ENCODE assay signal across 7 mouse cellular contexts in genomic region chr7:127477687-127478634, GRCm38 (mm10). TPM values are rescaled to one million over a fixed set of nuclear protein-coding genes. Genes with fewer than 3 reads are reported as not detected.
DNase-seq lines count a peak whose midpoint lies in the region; ATAC-seq lines count a peak whose summit lies in the region.

No protein-coding gene starts in this region.

- under 1% methylated on average over 50 of the region's 50 CpGs for WGBS in embryonic facial prominence, embryonic 12.5 days
- 0% methylated on average over 50 of the region's 50 CpGs for WGBS in limb, embryonic 11.5 days
- WGBS in midbrain, embryonic 14.5 days, result under 1% methylated on average over 50 of the region's 50 CpGs

- H3K9ac ChIP-seq in embryonic facial prominence, embryonic 12.5 days, result peak overlapping the region; percentile 98
- peak overlapping the region; percentile 90 for H3K9ac ChIP-seq in limb, embryonic 11.5 days (ENCODE audit: low read length)
- H3K9ac ChIP-seq in midbrain, embryonic 14.5 days (replicated peaks; ENCODE audit: low read length), result peak overlapping the region; percentile 94

- H3K4me1 ChIP-seq in embryonic facial prominence, embryonic 12.5 days, result peaks cover 19% of the 10 kb centered on the region
- peaks cover 19% of the 10 kb centered on the region for H3K4me1 ChIP-seq in limb, embryonic 11.5 days (ENCODE audit: control insufficient read depth, insufficient read depth, low read length)
- H3K4me1 ChIP-seq in midbrain, embryonic 14.5 days (ENCODE audit: control insufficient read depth, insufficient read depth, low read length), result peaks cover 25% of the 10 kb centered on the region

- H3K4me3 ChIP-seq in embryonic facial prominence, embryonic 12.5 days, result peak overlapping the region; percentile 96
- H3K4me3 ChIP-seq in limb, embryonic 11.5 days (ENCODE audit: low read depth, low read length), result peak overlapping the region; percentile 99
- H3K4me3 ChIP-seq in midbrain, embryonic 14.5 days (replicated peaks; ENCODE audit: low read depth, low read length), result peak overlapping the region; percentile 94

- H3K27me3 ChIP-seq in embryonic facial prominence, embryonic 12.5 days, result no peaks in the 10 kb centered on the region
- no peaks in the 10 kb centered on the region for H3K27me3 ChIP-seq in limb, embryonic 11.5 days (ENCODE audit: control insufficient read depth, insufficient read depth, low read length)
- no peaks in the 10 kb centered on the region for H3K27me3 ChIP-seq in midbrain, embryonic 14.5 days (ENCODE audit: control insufficient read depth, insufficient read depth, low read length)

- peak overlapping the region; percentile 96 for H3K27ac ChIP-seq in embryonic facial prominence, embryonic 12.5 days
- H3K27ac ChIP-seq in limb, embryonic 11.5 days (replicated peaks; ENCODE audit: low read depth, low read length), result peak overlapping the region; percentile 92
- peak overlapping the region; percentile 89 for H3K27ac ChIP-seq in midbrain, embryonic 14.5 days (replicated peaks; ENCODE audit: low read depth, low read length)

- peak; percentile 97 for DNase-seq in adrenal gland, postnatal 25 days
- DNase-seq in heart, adult 11 months, result peak; percentile 100
- DNase-seq in kidney, adult 18-20 months, result peak; percentile 99
- DNase-seq in limb, embryonic 11.5 days (ENCODE audit: low spot score), result peak; percentile 100
- DNase-seq in midbrain, embryonic 14.5 days, result peak; percentile 100
- DNase-seq in spleen, adult 18-20 months, result peak; percentile 97 to 98

- peak; percentile 95 for ATAC-seq in embryonic facial prominence, embryonic 12.5 days (ENCODE audit: insufficient number of reproducible peaks, insufficient read depth, low FRiP score, low TSS enrichment)
- peak; percentile 93 for ATAC-seq in limb, embryonic 11.5 days (ENCODE audit: insufficient number of reproducible peaks, low FRiP score, low TSS enrichment, low read depth)
- peak; percentile 93 for ATAC-seq in midbrain, embryonic 14.5 days (ENCODE audit: low FRiP score, low TSS enrichment)

- no peaks in the 10 kb centered on the region for H3K9me3 ChIP-seq in embryonic facial prominence, embryonic 12.5 days
- no peaks in the 10 kb centered on the region for H3K9me3 ChIP-seq in limb, embryonic 11.5 days (ENCODE audit: control insufficient read depth, low read length)
- no peaks in the 10 kb centered on the region for H3K9me3 ChIP-seq in midbrain, embryonic 14.5 days (ENCODE audit: control insufficient read depth, low read length)

- H3K36me3 ChIP-seq in embryonic facial prominence, embryonic 12.5 days, result peaks cover 53% of the 10 kb centered on the region
- peaks cover 29% of the 10 kb centered on the region for H3K36me3 ChIP-seq in limb, embryonic 11.5 days (ENCODE audit: control insufficient read depth, insufficient read depth, low read length)
- H3K36me3 ChIP-seq in midbrain, embryonic 14.5 days (ENCODE audit: control insufficient read depth, insufficient read depth, low read length), result peaks cover 65% of the 10 kb centered on the region

- H3K4me2 ChIP-seq in embryonic facial prominence, embryonic 12.5 days (replicated peaks), result peak overlapping the region; percentile 98
- H3K4me2 ChIP-seq in limb, embryonic 11.5 days (ENCODE audit: low read depth, severe bottlenecking), result peak overlapping the region; percentile 98
- peak overlapping the region; percentile 98 for H3K4me2 ChIP-seq in midbrain, embryonic 14.5 days (ENCODE audit: low read length)

RNA-seq across cellular contexts. Expression of gene Fbrs, which starts 1.0 kb away (rescaled TPM):
- 84.4 and 86.7 TPM in 2 replicates for total RNA-seq in adrenal gland, postnatal 25 days (2021)
- 14.6 and 14.8 TPM in 2 replicates for polyA plus RNA-seq in embryonic facial prominence, embryonic 12.5 days (2016; fragmentation: Nextera tagmentation; extraction: Ambion mirVana)
- 13.2 and 14.3 TPM in 2 replicates for polyA plus RNA-seq in limb, embryonic 11.5 days (2014; fragmentation: Nextera tagmentation; extraction: Ambion mirVana)
- 14.9 and 17.8 TPM in 2 replicates for polyA plus RNA-seq in midbrain, embryonic 14.5 days (2014; fragmentation: Nextera tagmentation; extraction: Ambion mirVana)

RNA-seq across cellular contexts. Expression of gene Prr14, which starts 18.6 kb away (rescaled TPM):
- total RNA-seq in adrenal gland, postnatal 25 days (2021), result 62.4 and 63.3 TPM in 2 replicates
- 47.5 and 48.7 TPM in 2 replicates for polyA plus RNA-seq in embryonic facial prominence, embryonic 12.5 days (2016; fragmentation: Nextera tagmentation; extraction: Ambion mirVana)
- 49.1 and 53.4 TPM in 2 replicates for polyA plus RNA-seq in limb, embryonic 11.5 days (2014; fragmentation: Nextera tagmentation; extraction: Ambion mirVana)
- polyA plus RNA-seq in midbrain, embryonic 14.5 days (2014; fragmentation: Nextera tagmentation; extraction: Ambion mirVana), result 41.8 and 44.3 TPM in 2 replicates

RNA-seq across cellular contexts. Expression of gene Zfp689, which starts 29.0 kb away (rescaled TPM):
- 3.3 and 4.2 TPM in 2 replicates for total RNA-seq in adrenal gland, postnatal 25 days (2021)
- polyA plus RNA-seq in embryonic facial prominence, embryonic 12.5 days (2016; fragmentation: Nextera tagmentation; extraction: Ambion mirVana), result 16.5 and 16.7 TPM in 2 replicates
- 16.5 and 17.6 TPM in 2 replicates for polyA plus RNA-seq in limb, embryonic 11.5 days (2014; fragmentation: Nextera tagmentation; extraction: Ambion mirVana)
- polyA plus RNA-seq in midbrain, embryonic 14.5 days (2014; fragmentation: Nextera tagmentation; extraction: Ambion mirVana), result 16.1 and 16.6 TPM in 2 replicates

RNA-seq across cellular contexts. Expression of gene Srcap, which starts 33.8 kb away (rescaled TPM):
- 111 and 125 TPM in 2 replicates for total RNA-seq in adrenal gland, postnatal 25 days (2021)
- polyA plus RNA-seq in embryonic facial prominence, embryonic 12.5 days (2016; fragmentation: Nextera tagmentation; extraction: Ambion mirVana), result 88.0 and 88.4 TPM in 2 replicates
- polyA plus RNA-seq in limb, embryonic 11.5 days (2014; fragmentation: Nextera tagmentation; extraction: Ambion mirVana), result 59.4 and 61.4 TPM in 2 replicates
- 46.1 and 64.3 TPM in 2 replicates for polyA plus RNA-seq in midbrain, embryonic 14.5 days (2014; fragmentation: Nextera tagmentation; extraction: Ambion mirVana)

RNA-seq across cellular contexts. Expression of gene Gm42715, which starts 41.4 kb away (rescaled TPM):
- 21.7 and 31.3 TPM in 2 replicates for total RNA-seq in adrenal gland, postnatal 25 days (2021)
- polyA plus RNA-seq in embryonic facial prominence, embryonic 12.5 days (2016; fragmentation: Nextera tagmentation; extraction: Ambion mirVana), result 16.9 and 17.2 TPM in 2 replicates
- polyA plus RNA-seq in limb, embryonic 11.5 days (2014; fragmentation: Nextera tagmentation; extraction: Ambion mirVana), result 19.4 and 21.0 TPM in 2 replicates
- polyA plus RNA-seq in midbrain, embryonic 14.5 days (2014; fragmentation: Nextera tagmentation; extraction: Ambion mirVana), result 18.8 and 20.8 TPM in 2 replicates

Comparison
In these comparisons a context has a peak if more than half of its experiments do, and no peak if none do; other contexts are left out.
1. Peak in every context shown above with its lines: DNase-seq, ATAC-seq, H3K4me3 ChIP-seq and H3K27ac ChIP-seq.